Mouse (Mus musculus) activated CD4-positive, CD25-positive, alpha-beta regulatory T cell, adult 4 months (primary cell): ENCODE measurements around the gene Gmip. TPM values are rescaled to one million over a fixed set of nuclear protein-coding genes. Genes with fewer than 3 reads are reported as not detected.

Experiments
- ATAC-seq: one replicate; pipeline ENCODE4 v1.8.0; 2017
- polyA plus RNA-seq, 2 experiments: library from polyadenylated mRNA; unstranded; fragments of 100-300 nt; shearing (Covaris generic); gene quantifications; one replicate each; pipeline ENCODE4 v1.2.1; 2017

Gene Gmip
- polyA plus RNA-seq, 2 experiments from 2014 or later, result 66.3 to 86.0 TPM

- ATAC-seq, result no peak
Observed at GRCm38 (mm10) chr8:69804537-69804936, 3.9 kb upstream of the Gmip start.

GRCm38 (mm10) chr8:69805086-69805485 is 3.4 kb upstream of the Gmip start:
- no peak for ATAC-seq

- no peak for ATAC-seq
Observed at GRCm38 (mm10) chr8:69805491-69805890, 3.0 kb upstream of the Gmip start.

GRCm38 (mm10) chr8:69807236-69807635 is 1.2 kb upstream of the Gmip start:
- ATAC-seq, result no peak

GRCm38 (mm10) chr8:69808864-69809403 is 455 bp downstream of the Gmip start:
- peak; percentile 73 for ATAC-seq

GRCm38 (mm10) chr8:69809820-69810219 is 1.3 kb downstream of the Gmip start:
- no peak for ATAC-seq

GRCm38 (mm10) chr8:69814881-69815280 is 6.4 kb downstream of the Gmip start:
- ATAC-seq, result no peak

GRCm38 (mm10) chr8:69815396-69815795 is 6.9 kb downstream of the Gmip start:
- ATAC-seq, result no peak

GRCm38 (mm10) chr8:69820466-69820865 is 12.0 kb downstream of the Gmip start:
- ATAC-seq, result no peak

GRCm38 (mm10) chr8:69821971-69822385 is 13.5 kb downstream of the Gmip start:
- ATAC-seq, result no peak

- ATAC-seq, result peak; percentile 69
Observed at GRCm38 (mm10) chr8:69822386-69823191, 14.1 kb downstream of the Gmip start, which contains the start of gene Lpar2. Gene Lpar2 (plus strand): TSS chr8:69822429.

GRCm38 (mm10) chr8:69826371-69826770 is 17.9 kb downstream of the Gmip start:
- ATAC-seq, result no peak

- ATAC-seq, result peak; percentile 95
Observed at GRCm38 (mm10) chr8:69832298-69832853, 23.9 kb downstream of the Gmip start, which contains the start of gene Pbx4. Gene Pbx4 (plus strand): TSS chr8:69832491.

- ATAC-seq, result no peak
Observed at GRCm38 (mm10) chr8:69837057-69837682, 28.7 kb downstream of the Gmip start.

- ATAC-seq, result no peak
Observed at GRCm38 (mm10) chr8:69847167-69848065, 38.9 kb downstream of the Gmip start.

- ATAC-seq, result no peak
Observed at GRCm38 (mm10) chr8:69848951-69849350, 40.5 kb downstream of the Gmip start.

- ATAC-seq, result no peak
Observed at GRCm38 (mm10) chr8:69849899-69850298, 41.4 kb downstream of the Gmip start.

- no peak for ATAC-seq
Observed at GRCm38 (mm10) chr8:69850926-69851506, 42.5 kb downstream of the Gmip start.

GRCm38 (mm10) chr8:69853869-69854268 is 45.4 kb downstream of the Gmip start:
- ATAC-seq, result no peak

- ATAC-seq, result no peak
Observed at GRCm38 (mm10) chr8:69860807-69861206, 52.3 kb downstream of the Gmip start.

- ATAC-seq, result no peak
Observed at GRCm38 (mm10) chr8:69861251-69861650, 52.8 kb downstream of the Gmip start.
